Mouse (Mus musculus): Measurements from ENCODE around the gene Gad1. TPM values are rescaled to one million over a fixed set of nuclear protein-coding genes. Genes with fewer than 3 reads are reported as not detected.

Gene Gad1
- polyA plus RNA-seq, 1 experiment from 2014 or later: 89.8 TPM

- no peak for DNase-seq (ENCODE audit: low spot score)
- H3K4me2 ChIP-seq (replicated peaks): peak overlapping the region; percentile 65
- H3K27me3 ChIP-seq (ENCODE audit: control insufficient read depth, insufficient read depth, low read length): peaks cover 86% of the 10 kb centered on the region
- peaks cover 10% of the 10 kb centered on the region; the same call in 1 of the 2 replicates for H3K4me1 ChIP-seq (replicated peaks; ENCODE audit: control insufficient read depth, insufficient read depth, low read length)
- H3K9ac ChIP-seq: peak overlapping the region; percentile 80
- peak overlapping the region; percentile 55 for H3K4me3 ChIP-seq (replicated peaks; ENCODE audit: low read length)
- no peak for ATAC-seq (ENCODE audit: low FRiP score)
- H3K36me3 ChIP-seq (replicated peaks; ENCODE audit: control insufficient read depth, insufficient read depth): no peaks in the 10 kb centered on the region
- under 1% methylated on average over 40 of the region's 40 CpGs for WGBS
- peak overlapping the region; percentile 95 for H3K27ac ChIP-seq
- H3K9me3 ChIP-seq (ENCODE audit: control insufficient read depth, low read length): no peaks in the 10 kb centered on the region
These were observed 10.3 kb downstream of the Gad1 start for GRCm38 (mm10) chr2:70562981-70563671.

GRCm38 (mm10) chr2:70563721-70564645, 11.1 kb downstream of the Gad1 start:
- Histone ChIP-seq H3K9me3 (ENCODE audit: control insufficient read depth, low read length) (no peaks in the 10 kb centered on the region), H3K4me2 (replicated peaks) (peak overlapping the region; percentile 65), H3K9ac (peak overlapping the region; percentile 80), H3K36me3 (replicated peaks; ENCODE audit: control insufficient read depth, insufficient read depth) (no peaks in the 10 kb centered on the region), H3K27me3 (ENCODE audit: control insufficient read depth, insufficient read depth, low read length) (peaks cover 83% of the 10 kb centered on the region), H3K27ac (peak overlapping the region; percentile 95), H3K4me1 (replicated peaks; ENCODE audit: control insufficient read depth, insufficient read depth, low read length) (peaks cover 10% of the 10 kb centered on the region; the same call in 1 of the 2 replicates), H3K4me3 (replicated peaks; ENCODE audit: low read length) (peak overlapping the region; percentile 55)
- no peak for DNase-seq (ENCODE audit: low spot score)
- ATAC-seq (ENCODE audit: low FRiP score): no peak
- under 1% methylated on average over 38 of the region's 38 CpGs for WGBS

- DNase-seq (ENCODE audit: low spot score) (no peak), ATAC-seq (ENCODE audit: low FRiP score) (no peak)
- Histone ChIP-seq H3K4me3 (replicated peaks; ENCODE audit: low read length) (peak overlapping the region; percentile 55), H3K4me1 (replicated peaks; ENCODE audit: control insufficient read depth, insufficient read depth, low read length) (peaks cover 10% of the 10 kb centered on the region; the same call in 1 of the 2 replicates), H3K27ac (peak overlapping the region; percentile 95), H3K9me3 (ENCODE audit: control insufficient read depth, low read length) (no peaks in the 10 kb centered on the region), H3K36me3 (replicated peaks; ENCODE audit: control insufficient read depth, insufficient read depth) (no peaks in the 10 kb centered on the region), H3K4me2 (replicated peaks) (peak overlapping the region; percentile 65), H3K27me3 (ENCODE audit: control insufficient read depth, insufficient read depth, low read length) (peaks cover 84% of the 10 kb centered on the region), H3K9ac (peak overlapping the region; percentile 80)
- WGBS: 2% methylated on average over 15 of the region's 15 CpGs
These were observed 11.9 kb downstream of the Gad1 start for GRCm38 (mm10) chr2:70564646-70565315.

- Histone ChIP-seq H3K4me2 (replicated peaks) (peak overlapping the region; percentile 65), H3K4me3 (replicated peaks; ENCODE audit: low read length) (peak overlapping the region; percentile 55), H3K9ac (peak overlapping the region; percentile 80), H3K9me3 (ENCODE audit: control insufficient read depth, low read length) (no peaks in the 10 kb centered on the region), H3K4me1 (replicated peaks; ENCODE audit: control insufficient read depth, insufficient read depth, low read length) (peaks cover 10% of the 10 kb centered on the region; the same call in 1 of the 2 replicates), H3K27me3 (ENCODE audit: control insufficient read depth, insufficient read depth, low read length) (peaks cover 83% of the 10 kb centered on the region), H3K36me3 (replicated peaks; ENCODE audit: control insufficient read depth, insufficient read depth) (no peaks in the 10 kb centered on the region), H3K27ac (peak overlapping the region; percentile 95)
- ATAC-seq (ENCODE audit: low FRiP score) (no peak), DNase-seq (ENCODE audit: low spot score) (peak; percentile 44)
- 4% methylated on average over 30 of the region's 30 CpGs for WGBS
These were observed 13.1 kb downstream of the Gad1 start for GRCm38 (mm10) chr2:70565651-70566602.

GRCm38 (mm10) chr2:70566603-70566981, 13.7 kb downstream of the Gad1 start:
- no peak for ATAC-seq (ENCODE audit: low FRiP score)
- whole genome bisulfite sequencing: 1% methylated on average over 18 of the region's 18 CpGs
- H3K27me3 ChIP-seq (ENCODE audit: control insufficient read depth, insufficient read depth, low read length): peaks cover 83% of the 10 kb centered on the region
- H3K4me1 ChIP-seq (replicated peaks; ENCODE audit: control insufficient read depth, insufficient read depth, low read length): peaks cover 10% of the 10 kb centered on the region; the same call in 1 of the 2 replicates
- DNase-seq (ENCODE audit: low spot score): peak; percentile 47
- peak overlapping the region; percentile 80 for H3K9ac ChIP-seq
- H3K9me3 ChIP-seq (ENCODE audit: control insufficient read depth, low read length): no peaks in the 10 kb centered on the region
- H3K4me3 ChIP-seq (replicated peaks; ENCODE audit: low read length): peak overlapping the region; percentile 55
- no peaks in the 10 kb centered on the region for H3K36me3 ChIP-seq (replicated peaks; ENCODE audit: control insufficient read depth, insufficient read depth)
- peak overlapping the region; percentile 95 for H3K27ac ChIP-seq
- H3K4me2 ChIP-seq (replicated peaks): peak overlapping the region; percentile 65

GRCm38 (mm10) chr2:70567071-70567681, 14.3 kb downstream of the Gad1 start:
- no peaks in the 10 kb centered on the region; the same call in 1 of the 2 replicates for H3K36me3 ChIP-seq (replicated peaks; ENCODE audit: control insufficient read depth, insufficient read depth)
- peak overlapping the region; percentile 95 for H3K27ac ChIP-seq
- H3K4me3 ChIP-seq (replicated peaks; ENCODE audit: low read length): peak overlapping the region; percentile 55
- peak overlapping the region; percentile 80 for H3K9ac ChIP-seq
- peak; percentile 26; the same call in 1 of the 2 replicates for ATAC-seq (ENCODE audit: low FRiP score)
- H3K4me2 ChIP-seq (replicated peaks): peak overlapping the region; percentile 65
- H3K27me3 ChIP-seq (ENCODE audit: control insufficient read depth, insufficient read depth, low read length): peaks cover 85% of the 10 kb centered on the region
- peak; percentile 71 for DNase-seq (ENCODE audit: low spot score)
- 2% methylated on average over 23 of the region's 23 CpGs for WGBS
- peaks cover 10% of the 10 kb centered on the region; the same call in 1 of the 2 replicates for H3K4me1 ChIP-seq (replicated peaks; ENCODE audit: control insufficient read depth, insufficient read depth, low read length)
- H3K9me3 ChIP-seq (ENCODE audit: control insufficient read depth, low read length): no peaks in the 10 kb centered on the region

GRCm38 (mm10) chr2:70567682-70568077, 14.8 kb downstream of the Gad1 start:
- Histone ChIP-seq H3K36me3 (replicated peaks; ENCODE audit: control insufficient read depth, insufficient read depth) (no peaks in the 10 kb centered on the region; the same call in 1 of the 2 replicates), H3K27ac (peak overlapping the region; percentile 95), H3K4me2 (replicated peaks) (peak overlapping the region; percentile 65), H3K9me3 (ENCODE audit: control insufficient read depth, low read length) (no peaks in the 10 kb centered on the region), H3K27me3 (ENCODE audit: control insufficient read depth, insufficient read depth, low read length) (peaks cover 79% of the 10 kb centered on the region), H3K4me3 (replicated peaks; ENCODE audit: low read length) (peak overlapping the region; percentile 55), H3K9ac (peak overlapping the region; percentile 80), H3K4me1 (replicated peaks; ENCODE audit: control insufficient read depth, insufficient read depth, low read length) (peaks cover 10% of the 10 kb centered on the region; the same call in 1 of the 2 replicates)
- ATAC-seq (ENCODE audit: low FRiP score): no peak
- DNase-seq (ENCODE audit: low spot score): peak; percentile 44
- 2% methylated on average over 12 of the region's 12 CpGs for WGBS

Measured in hindbrain, embryonic 14.5 days (tissue).